Comparison of ENCODE assay signal across 23 mouse cellular contexts in the genomic region with DNA sequence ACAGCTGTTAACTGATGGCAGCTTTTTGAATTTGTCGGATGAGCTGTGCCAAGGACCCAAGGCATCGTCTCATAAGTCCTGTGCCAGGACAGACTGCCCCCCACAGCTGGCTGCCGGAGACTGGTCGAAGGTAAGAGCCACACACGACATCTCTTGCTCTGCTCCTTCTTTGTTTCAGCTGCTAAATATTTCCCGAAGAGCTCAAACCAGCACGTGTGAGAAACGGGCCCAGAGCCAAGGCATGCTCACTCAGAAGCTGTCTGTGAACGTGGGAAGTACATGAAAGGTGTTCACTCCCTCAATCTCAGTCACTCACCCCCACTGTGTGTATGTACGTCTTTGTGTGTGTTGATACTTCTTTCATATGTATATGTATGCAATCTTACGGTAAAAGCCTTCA.
DNase-seq lines count a peak whose midpoint lies in the region; ATAC-seq lines count a peak whose summit lies in the region.
"Had no signal": no experiment of that assay in that cellular context is flagged by ENCODE, and none has a peak within 500 bp of the region (broad histone marks: within the 10 kb centered on the region; RNA-seq: fewer than 3 reads in every experiment).

No protein-coding gene starts in this region.

- ATAC-seq in heart, embryonic 15.5 days (replicated peaks; ENCODE audit: insufficient number of reproducible peaks, insufficient read depth, low FRiP score, low read depth) = no peak
- ATAC-seq in heart, embryonic 11.5 days (replicated peaks; ENCODE audit: insufficient number of reproducible peaks, low FRiP score, low TSS enrichment) = no peak
- ATAC-seq in limb, embryonic 12.5 days (ENCODE audit: insufficient number of reproducible peaks, insufficient read depth, low FRiP score, low TSS enrichment, low read depth) = no peak
- ATAC-seq: CD4-positive, CD25-positive, alpha-beta regulatory T cell, adult 4 months; Patski had no signal

- peak; percentile 24 to 44 for DNase-seq in cerebellum, postnatal 14 days
- no peak for DNase-seq in cerebellum, postnatal 4 days (ENCODE audit: low spot score in 2 of 2)
- no peak for DNase-seq in limb, embryonic 10.5 days (ENCODE audit: low spot score)
- peak; percentile 41 for DNase-seq in testis, postnatal 10 days (ENCODE audit: low spot score)
- DNase-seq in testis, postnatal 14 days (ENCODE audit: low spot score) = no peak
- DNase-seq: adrenal gland, adult 8-10 months; cerebellum, adult 9-11 months; embryo, embryonic 11 days; gastrocnemius, postnatal 10 days; heart, adult 18-20 months; kidney, adult 8-10 months; kidney, postnatal 14 days; midbrain, embryonic 14.5 days; thymus, postnatal 25 days had no signal

- no peaks in the 10 kb centered on the region for H3K36me3 ChIP-seq in heart, embryonic 15.5 days
- H3K36me3 ChIP-seq in heart, embryonic 11.5 days (ENCODE audit: control insufficient read depth, insufficient read depth, low read length) = no peaks in the 10 kb centered on the region
- no peaks in the 10 kb centered on the region for H3K36me3 ChIP-seq in limb, embryonic 12.5 days
- no peaks in the 10 kb centered on the region for H3K36me3 ChIP-seq in limb, embryonic 10.5 days
- H3K36me3 ChIP-seq: forebrain, embryonic 10.5 days; limb, embryonic 15.5 days; liver, embryonic 15.5 days had no signal

- H3K4me2 ChIP-seq in heart, embryonic 15.5 days = 0 out of 2 replicates have a peak overlapping the region, but pooled peaks have one; percentile 9
- no peak overlapping the region for H3K4me2 ChIP-seq in heart, embryonic 11.5 days
- H3K4me2 ChIP-seq in limb, embryonic 12.5 days = no peak overlapping the region
- H3K4me2 ChIP-seq: limb, embryonic 15.5 days; liver, embryonic 15.5 days had no signal

- H3K27me3 ChIP-seq in heart, embryonic 15.5 days = no peaks in the 10 kb centered on the region
- H3K27me3 ChIP-seq in heart, embryonic 11.5 days (ENCODE audit: control insufficient read depth, insufficient read depth, low read length) = no peaks in the 10 kb centered on the region
- H3K27me3 ChIP-seq in limb, embryonic 12.5 days = no peaks in the 10 kb centered on the region
- H3K27me3 ChIP-seq in limb, embryonic 10.5 days (ENCODE audit: low read depth, poor library complexity, severe bottlenecking) = no peaks in the 10 kb centered on the region
- H3K27me3 ChIP-seq: limb, embryonic 15.5 days; liver, embryonic 15.5 days; megakaryocyte, embryonic 14.5 days; Patski had no signal

- peaks cover 5% of the 10 kb centered on the region; the same call in 1 of the 2 replicates for H3K4me1 ChIP-seq in heart, embryonic 15.5 days (replicated peaks)
- H3K4me1 ChIP-seq in heart, embryonic 11.5 days (ENCODE audit: control insufficient read depth, insufficient read depth, low read length) = no peaks in the 10 kb centered on the region
- peaks cover 6% of the 10 kb centered on the region for H3K4me1 ChIP-seq in limb, embryonic 12.5 days (replicated peaks)
- 0 out of 2 replicates have a peak, but pooled peaks cover 4% of the 10 kb centered on the region for H3K4me1 ChIP-seq in limb, embryonic 10.5 days
- H3K4me1 ChIP-seq: forebrain, embryonic 10.5 days; liver, embryonic 15.5 days had no signal

- no peak overlapping the region for H3K9ac ChIP-seq in heart, embryonic 15.5 days
- H3K9ac ChIP-seq in heart, embryonic 11.5 days (ENCODE audit: low read depth, low read length) = no peak overlapping the region
- H3K9ac ChIP-seq in limb, embryonic 12.5 days (replicated peaks) = no peak overlapping the region
- H3K9ac ChIP-seq: limb, embryonic 15.5 days; liver, embryonic 15.5 days had no signal

- H3K27ac ChIP-seq in heart, embryonic 15.5 days = no peak overlapping the region
- H3K27ac ChIP-seq in heart, embryonic 11.5 days (ENCODE audit: low read depth, low read length) = no peak overlapping the region
- 0 out of 2 replicates have a peak overlapping the region, but pooled peaks have one; percentile 17 for H3K27ac ChIP-seq in limb, embryonic 12.5 days
- no peak overlapping the region for H3K27ac ChIP-seq in limb, embryonic 10.5 days
- H3K27ac ChIP-seq: forebrain, embryonic 10.5 days; limb, embryonic 15.5 days; liver, embryonic 15.5 days had no signal

- no peak overlapping the region for H3K4me3 ChIP-seq in heart, embryonic 15.5 days
- no peak overlapping the region for H3K4me3 ChIP-seq in heart, embryonic 11.5 days (ENCODE audit: low read depth, low read length)
- H3K4me3 ChIP-seq in limb, embryonic 12.5 days (replicated peaks) = no peak overlapping the region
- no peak overlapping the region for H3K4me3 ChIP-seq in limb, embryonic 10.5 days
- H3K4me3 ChIP-seq: forebrain, embryonic 10.5 days; limb, embryonic 15.5 days; liver, embryonic 15.5 days; megakaryocyte, embryonic 14.5 days had no signal

- no peaks in the 10 kb centered on the region for H3K9me3 ChIP-seq in heart, embryonic 15.5 days (replicated peaks)
- no peaks in the 10 kb centered on the region for H3K9me3 ChIP-seq in heart, embryonic 11.5 days (replicated peaks; ENCODE audit: control insufficient read depth, low read length)
- 0 out of 2 replicates have a peak, but pooled peaks cover 3% of the 10 kb centered on the region for H3K9me3 ChIP-seq in limb, embryonic 12.5 days
- H3K9me3 ChIP-seq in limb, embryonic 10.5 days (replicated peaks) = no peaks in the 10 kb centered on the region
- H3K9me3 ChIP-seq: limb, embryonic 15.5 days; liver, embryonic 15.5 days had no signal

- 39% methylated on average over 11 of the region's 11 CpGs for WGBS in heart, embryonic 15.5 days
- 69% methylated on average over 11 of the region's 11 CpGs for WGBS in heart, embryonic 11.5 days (ENCODE audit: insufficient replicate concordance)
- 74% methylated on average over 11 of the region's 11 CpGs for WGBS in limb, embryonic 12.5 days
- WGBS in limb, embryonic 10.5 days = 85% methylated on average over 11 of the region's 11 CpGs

Comparison
In these comparisons a context has a peak if more than half of its experiments do, and no peak if none do; other contexts are left out.
1. DNase-seq: peak in cerebellum, postnatal 14 days (2 of 2) and testis, postnatal 10 days (single experiment); none in cerebellum, postnatal 4 days (0 of 2), limb, embryonic 10.5 days (single experiment) and testis, postnatal 14 days (single experiment).